Mouse (Mus musculus) cerebellum, adult 11-12 months (tissue): ENCODE data around the gene Cnpy3.

ENCODE experiments used
- DNase-seq: peaks from one replicate; pipeline ENCODE4 v3.0.0; 2022

The Cnpy3 gene

GRCm38 (mm10) chr17:46712442-46712841 is 39.6 kb downstream of the Cnpy3 start:
- no peak for DNase-seq

- peak; percentile 64 for DNase-seq
Measured at GRCm38 (mm10) chr17:46711612-46712271, 40.3 kb downstream of the Cnpy3 start.

GRCm38 (mm10) chr17:46710959-46711597 is 40.9 kb downstream of the Cnpy3 start, which contains the start of gene Pex6:
Pex6 (plus strand) TSS chr17:46711463.
- DNase-seq = peak; percentile 92

- DNase-seq = no peak
Measured at GRCm38 (mm10) chr17:46706375-46707089, 45.5 kb downstream of the Cnpy3 start.

- peak; percentile 98 for DNase-seq
Measured at GRCm38 (mm10) chr17:46704887-46705835, 46.9 kb downstream of the Cnpy3 start, which contains the start of gene Ppp2r5d. Ppp2r5d (minus strand) TSS chr17:46705111.

- DNase-seq = no peak
Measured at GRCm38 (mm10) chr17:46703971-46704886, 47.8 kb downstream of the Cnpy3 start.

GRCm38 (mm10) chr17:46702506-46702905 is 49.5 kb downstream of the Cnpy3 start:
- no peak for DNase-seq

GRCm38 (mm10) chr17:46702100-46702499 is 49.9 kb downstream of the Cnpy3 start:
- no peak for DNase-seq

- DNase-seq = no peak
Measured at GRCm38 (mm10) chr17:46701489-46701888, 50.5 kb downstream of the Cnpy3 start.

GRCm38 (mm10) chr17:46699912-46700311 is 52.1 kb downstream of the Cnpy3 start:
- peak; percentile 67 for DNase-seq

GRCm38 (mm10) chr17:46699245-46699644 is 52.8 kb downstream of the Cnpy3 start:
- DNase-seq = no peak

- DNase-seq = no peak
Measured at GRCm38 (mm10) chr17:46698515-46698914, 53.5 kb downstream of the Cnpy3 start.

GRCm38 (mm10) chr17:46694517-46695063 is 57.4 kb downstream of the Cnpy3 start:
- no peak for DNase-seq

GRCm38 (mm10) chr17:46691390-46691789 is 60.6 kb downstream of the Cnpy3 start:
- DNase-seq = no peak

- DNase-seq = no peak
Measured at GRCm38 (mm10) chr17:46690665-46691064, 61.3 kb downstream of the Cnpy3 start.

GRCm38 (mm10) chr17:46685913-46686312 is 66.1 kb downstream of the Cnpy3 start:
- no peak for DNase-seq
